Mouse (Mus musculus) cortical plate, adult 2 months (tissue): ENCODE data around the gene Idi1. TPM values are rescaled to one million over a fixed set of nuclear protein-coding genes. Genes with fewer than 3 reads are reported as not detected.

Source experiments
- H3K27ac ChIP-seq: fragments of 200-500 bp; 2 replicates; pipeline ENCODE4 v1.5.1; 2012; ENCODE audit warnings: low read length, control low read depth, inconsistent platforms; ENCODE audit not compliant: insufficient read depth
- H3K4me1 ChIP-seq: fragments of 200-500 bp; 2 replicates; pipeline ENCODE4 v1.6.1; 2011; ENCODE audit warnings: low read length; ENCODE audit not compliant: control insufficient read depth, insufficient read depth
- H3K4me3 ChIP-seq: fragments of 200-500 bp; 2 replicates; pipeline ENCODE4 v1.5.1; 2011; ENCODE audit warnings: mild to moderate bottlenecking, low read length, control low read depth; ENCODE audit not compliant: insufficient read depth
- CTCF ChIP-seq: fragments of 200-500 bp; IDR thresholded peaks from 2 replicates; pipeline ENCODE4 v1.5.1; 2011; ENCODE audit warnings: mild to moderate bottlenecking, control low read depth, low read length; ENCODE audit not compliant: insufficient read depth; ENCODE audit errors: extremely low read depth
- POLR2A ChIP-seq: fragments of 200-500 bp; IDR thresholded peaks from 2 replicates; pipeline ENCODE4 v1.6.1; 2011; ENCODE audit warnings: mild to moderate bottlenecking, low read length, control low read depth; ENCODE audit not compliant: insufficient read depth; ENCODE audit errors: extremely low read depth
- polyA plus RNA-seq: library from polyadenylated mRNA; depleted of rRNA; stranded (reverse); fragments of >200 nt; gene quantifications from 2 replicates; pipeline ENCODE4 v1.2.3, GENCODE M21; 2012

The Idi1 gene
- polyA plus RNA-seq, 1 experiment: 48.3 TPM

- TF ChIP-seq POLR2A (no peak), CTCF (no peak)
- Histone ChIP-seq H3K4me1 (no peaks in the 10 kb centered on the region; the same call in 1 of the 2 replicates), H3K27ac (no peak overlapping the region), H3K4me3 (no peak overlapping the region)
These were observed 26.8 kb upstream of the Idi1 start for GRCm38 (mm10) chr13:8858453-8858852.

GRCm38 (mm10) chr13:8860861-8861260 is 24.4 kb upstream of the Idi1 start:
- Histone ChIP-seq H3K4me1 (peaks cover 3% of the 10 kb centered on the region; the same call in 1 of the 2 replicates), H3K27ac (no peak overlapping the region), H3K4me3 (no peak overlapping the region)
- TF ChIP-seq CTCF (no peak), POLR2A (no peak)

GRCm38 (mm10) chr13:8864990-8865389 is 20.3 kb upstream of the Idi1 start:
- no peak for TF ChIP-seq POLR2A
- TF ChIP-seq CTCF: no peak
- Histone ChIP-seq H3K27ac (no peak overlapping the region), H3K4me1 (peaks cover 7% of the 10 kb centered on the region), H3K4me3 (no peak overlapping the region)

GRCm38 (mm10) chr13:8866612-8867011 is 18.7 kb upstream of the Idi1 start:
- Histone ChIP-seq H3K4me3 (no peak overlapping the region), H3K27ac (no peak overlapping the region), H3K4me1 (peaks cover 7% of the 10 kb centered on the region)
- TF ChIP-seq CTCF: no peak

- TF ChIP-seq CTCF (no peak), POLR2A (no peak)
- H3K4me1 ChIP-seq: peaks cover 6% of the 10 kb centered on the region
- H3K27ac ChIP-seq: no peak overlapping the region
- H3K4me3 ChIP-seq: peak overlapping the region; percentile 98; the same call in 1 of the 2 replicates
These were observed 15.6 kb upstream of the Idi1 start for GRCm38 (mm10) chr13:8869578-8870157.

GRCm38 (mm10) chr13:8870160-8870509 is 15.2 kb upstream of the Idi1 start:
- TF ChIP-seq POLR2A (no peak), CTCF (no peak)
- Histone ChIP-seq H3K4me1 (peaks cover 4% of the 10 kb centered on the region), H3K4me3 (peak overlapping the region; percentile 98), H3K27ac (peak overlapping the region; percentile 98; the same call in 1 of the 2 replicates)

- H3K4me3 ChIP-seq: peak overlapping the region; percentile 98
- H3K27ac ChIP-seq: peak overlapping the region; percentile 98
- H3K4me1 ChIP-seq: peaks cover 4% of the 10 kb centered on the region
- peak; percentile 94 for TF ChIP-seq POLR2A
- peak; percentile 82 for TF ChIP-seq CTCF
These were observed 14.6 kb upstream of the Idi1 start for GRCm38 (mm10) chr13:8870510-8871313.

- TF ChIP-seq POLR2A (peak; percentile 91), CTCF (no peak)
- Histone ChIP-seq H3K27ac (peak within 1 kb of the TSS; percentile 98), H3K4me3 (peak within 1 kb of the TSS; percentile 98), H3K4me1 (peaks cover 4% of the 10 kb centered on the region)
These were observed 13.9 kb upstream of the Idi1 start, which contains the start of gene Wdr37 for GRCm38 (mm10) chr13:8871314-8871962. Gene Wdr37, minus strand, starts transcription at chr13:8871909.

GRCm38 (mm10) chr13:8873776-8874175 is 11.5 kb upstream of the Idi1 start:
- no peak overlapping the region for H3K4me3 ChIP-seq
- H3K4me1 ChIP-seq: no peaks in the 10 kb centered on the region; the same call in 1 of the 2 replicates
- no peak for TF ChIP-seq CTCF
- TF ChIP-seq POLR2A: no peak
- no peak overlapping the region for H3K27ac ChIP-seq
